Mouse (Mus musculus) limb, embryonic 14.5 days (tissue): ENCODE results near the gene Prm2. TPM values are rescaled to one million over a fixed set of nuclear protein-coding genes. Genes with fewer than 3 reads are reported as not detected.

Experiments
- ATAC-seq: fragments of 200-750 bp; cut with Nextera tagmentation; 2 replicates; pipeline ENCODE4 v1.8.0; 2017; ENCODE audit warnings: low read depth, moderate number of reproducible peaks, moderate TSS enrichment; ENCODE audit not compliant: low FRiP score
- DNase-seq: peaks from one replicate; pipeline ENCODE4 v3.0.0-alpha.2; 2015; ENCODE audit warnings: low spot score
- H3K27ac ChIP-seq: fragments of 300-500 bp; sonication (generic); replicated peaks from 2 replicates; pipeline ENCODE4 v1.5.1; 2014; ENCODE audit warnings: low read depth, mild to moderate bottlenecking, low read length, moderate library complexity, mixed read lengths
- H3K27me3 ChIP-seq: fragments of 300-500 bp; sonication (generic); 2 replicates; pipeline ENCODE4 v1.6.1; 2014; ENCODE audit warnings: low read length, mixed read lengths; ENCODE audit not compliant: control insufficient read depth, insufficient read depth
- H3K36me3 ChIP-seq: fragments of 300-500 bp; sonication (generic); 2 replicates; pipeline ENCODE4 v1.6.1; 2014; ENCODE audit warnings: mild to moderate bottlenecking, low read length, moderate library complexity, mixed read lengths; ENCODE audit not compliant: control insufficient read depth, insufficient read depth
- H3K4me1 ChIP-seq: fragments of 300-500 bp; sonication (generic); 2 replicates; pipeline ENCODE4 v1.6.1; 2014; ENCODE audit warnings: antibody characterized with exemption, low read length, mixed read lengths; ENCODE audit not compliant: control insufficient read depth, insufficient read depth
- H3K4me2 ChIP-seq: fragments of 300-500 bp; sonication (generic); replicated peaks from 2 replicates; pipeline ENCODE4 v1.6.1; 2014; ENCODE audit warnings: low read depth, mild to moderate bottlenecking, low read length, moderate library complexity; ENCODE audit not compliant: severe bottlenecking
- H3K4me3 ChIP-seq: fragments of 300-500 bp; sonication (generic); replicated peaks from 2 replicates; pipeline ENCODE4 v1.5.1; 2014; ENCODE audit warnings: low read length
- H3K9ac ChIP-seq: fragments of 300-500 bp; sonication (generic); 2 replicates; pipeline ENCODE4 v1.6.1; 2014; ENCODE audit warnings: mild to moderate bottlenecking, low read depth, low read length, moderate library complexity; ENCODE audit not compliant: severe bottlenecking
- H3K9me3 ChIP-seq: fragments of 300-500 bp; sonication (generic); 2 replicates; pipeline ENCODE4 v1.6.1; 2016; ENCODE audit warnings: low read length; ENCODE audit not compliant: control insufficient read depth
- POLR2A ChIP-seq: fragments of 200-500 bp; IDR thresholded peaks from 2 replicates; pipeline ENCODE4 v1.8.0; 2012; ENCODE audit warnings: inconsistent platforms, mild to moderate bottlenecking, moderate library complexity, borderline replicate concordance; ENCODE audit not compliant: insufficient read depth, insufficient read length; ENCODE audit errors: extremely low read depth
- WGBS: fragments of 180-500 bp; shearing (Covaris S2); extraction: QIAGEN DNeasy Blood & Tissue Kit; methylation state at CpG from one replicate; pipeline ENCODE4 v1.1.7; 2014; 5-methylcytosine and 5-hydroxymethylcytosine counted together
- polyA plus RNA-seq, 2 experiments: library from polyadenylated mRNA; depleted of rRNA in 1 of 2; stranded (reverse) in 1 of 2; unstranded in 1 of 2; fragments of >200 nt; fragmentation: Nextera tagmentation in 1 of 2; extraction: Ambion mirVana in 1 of 2; gene quantifications; 2 replicates each; pipeline versions ENCODE4 v1.2.1 to v1.2.3; 2012 to 2014

Gene Prm2
- polyA plus RNA-seq, 2 experiments: not detected

DNA sequence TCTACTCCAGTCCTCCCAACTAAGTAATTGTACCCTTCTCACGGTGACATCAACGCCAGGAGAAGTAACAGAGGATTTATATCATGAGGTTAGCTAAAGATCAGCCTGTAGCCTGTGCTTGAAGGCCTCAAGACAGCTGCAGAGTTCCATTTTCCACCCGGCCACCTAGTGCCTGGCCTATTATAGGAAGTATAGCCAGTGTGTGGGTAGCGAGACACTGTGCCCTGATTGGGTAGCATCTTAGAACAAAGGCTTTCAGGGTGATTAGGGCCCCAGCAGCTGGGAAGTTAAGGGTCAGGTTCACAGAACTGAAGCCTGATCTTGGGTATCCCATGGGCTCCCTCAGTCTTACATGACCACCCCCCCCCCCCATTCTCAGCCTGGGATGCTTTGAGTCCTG is 7.1 kb downstream of the Prm2 start:
- Histone ChIP-seq H3K4me3 (no peak overlapping the region), H3K27me3 (no peaks in the 10 kb centered on the region), H3K4me2 (no peak overlapping the region), H3K36me3 (no peaks in the 10 kb centered on the region), H3K4me1 (peaks cover 6% of the 10 kb centered on the region; the same call in 1 of the 2 replicates), H3K9me3 (no peaks in the 10 kb centered on the region), H3K27ac (no peak overlapping the region), H3K9ac (no peak overlapping the region)
- TF ChIP-seq POLR2A: no peak
- ATAC-seq (no peak), DNase-seq (no peak)
- WGBS: 55% methylated on average over 4 of the region's 4 CpGs

DNA sequence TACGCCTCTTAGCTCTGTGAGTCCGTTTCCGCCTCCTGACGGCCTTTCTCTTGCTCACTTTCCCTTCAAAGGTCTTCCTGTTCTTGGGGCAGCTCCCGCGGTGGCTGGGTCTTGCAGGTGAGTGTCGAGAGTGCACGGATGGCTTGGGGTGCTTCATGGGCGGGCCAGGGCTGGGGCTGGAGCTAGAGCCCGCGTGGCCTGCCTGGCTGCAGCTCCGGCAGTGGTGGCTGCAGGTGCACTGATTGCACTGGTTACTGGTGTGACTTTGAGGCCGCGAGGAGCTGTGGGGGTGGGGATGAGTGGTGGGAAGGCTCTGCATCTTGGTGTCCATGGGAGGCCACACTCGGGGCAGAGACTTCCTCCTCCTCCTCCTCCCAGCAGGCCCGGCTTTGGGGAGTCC is 7.7 kb downstream of the Prm2 start, which contains the start of gene Tnp2:
Gene Tnp2 (minus strand): TSS at position 390 of the 400 bp plus-strand sequence.
- H3K36me3 ChIP-seq: peaks cover 1% of the 10 kb centered on the region; the same call in 1 of the 2 replicates
- TF ChIP-seq POLR2A: no peak
- no peaks in the 10 kb centered on the region for H3K9me3 ChIP-seq
- peaks cover 9% of the 10 kb centered on the region for H3K4me1 ChIP-seq
- ATAC-seq: no peak
- H3K4me3 ChIP-seq: no peak within 1 kb of the TSS
- no peaks in the 10 kb centered on the region for H3K27me3 ChIP-seq
- 0 out of 2 replicates have a peak within 1 kb of the TSS, but pooled peaks have one; percentile 19 for H3K27ac ChIP-seq
- DNase-seq: no peak
- H3K4me2 ChIP-seq: no peak within 1 kb of the TSS
- no peak within 1 kb of the TSS for H3K9ac ChIP-seq
- WGBS: 42% methylated on average over 16 of the region's 16 CpGs

- TF ChIP-seq POLR2A: no peak
- H3K27ac ChIP-seq: 0 out of 2 replicates have a peak overlapping the region, but pooled peaks have one; percentile 19
- H3K4me1 ChIP-seq: peaks cover 16% of the 10 kb centered on the region
- WGBS: 75% methylated on average over 7 of the region's 7 CpGs
- no peaks in the 10 kb centered on the region for H3K9me3 ChIP-seq
- H3K27me3 ChIP-seq: no peaks in the 10 kb centered on the region
- no peak overlapping the region for H3K4me3 ChIP-seq
- H3K4me2 ChIP-seq: no peak overlapping the region
- no peak for ATAC-seq
- DNase-seq: no peak
- peaks cover 8% of the 10 kb centered on the region for H3K36me3 ChIP-seq
- no peak overlapping the region for H3K9ac ChIP-seq
These were observed 8.3 kb downstream of the Prm2 start for GRCm38 (mm10) chr16:10787548-10788058.

GRCm38 (mm10) chr16:10786782-10787547 is 9.0 kb downstream of the Prm2 start:
- Histone ChIP-seq H3K4me3 (no peak overlapping the region), H3K27ac (peak overlapping the region; percentile 96), H3K27me3 (no peaks in the 10 kb centered on the region), H3K4me2 (peak overlapping the region; percentile 89), H3K9me3 (no peaks in the 10 kb centered on the region), H3K9ac (no peak overlapping the region), H3K36me3 (peaks cover 12% of the 10 kb centered on the region), H3K4me1 (peaks cover 22% of the 10 kb centered on the region)
- 56% methylated on average over 4 of the region's 4 CpGs for WGBS
- TF ChIP-seq POLR2A: no peak
- ATAC-seq: no peak
- DNase-seq: no peak

DNA sequence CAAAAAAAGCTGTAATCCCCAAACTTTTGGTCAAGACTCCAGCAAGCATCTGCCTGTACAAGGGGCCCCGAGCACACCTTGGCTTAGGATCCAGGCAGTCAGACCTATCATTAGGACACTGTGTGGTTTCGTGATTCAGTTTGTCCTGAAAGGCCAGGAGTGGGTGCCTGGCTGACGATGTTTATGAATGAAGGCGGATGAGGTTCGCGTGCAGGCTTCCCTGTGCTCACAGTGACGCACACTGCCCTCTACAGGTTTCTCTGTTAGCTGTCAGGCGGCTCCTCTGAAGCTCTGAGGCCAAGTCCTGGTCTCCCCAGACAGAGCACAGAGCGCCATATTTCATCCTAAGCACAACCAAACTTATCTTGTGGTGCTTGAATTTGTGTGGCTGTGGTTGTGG is 9.6 kb downstream of the Prm2 start:
- peak overlapping the region; percentile 96 for H3K27ac ChIP-seq
- peaks cover 29% of the 10 kb centered on the region for H3K4me1 ChIP-seq
- peak overlapping the region; percentile 82 for H3K9ac ChIP-seq
- H3K36me3 ChIP-seq: peaks cover 12% of the 10 kb centered on the region
- ATAC-seq (peak; percentile 33), DNase-seq (peak; percentile 95)
- WGBS: under 1% methylated on average over 9 of the region's 9 CpGs
- no peaks in the 10 kb centered on the region for H3K9me3 ChIP-seq
- TF ChIP-seq POLR2A: peak; percentile 25; the same call in 1 of the 2 replicates
- H3K4me3 ChIP-seq: peak overlapping the region; percentile 84
- peak overlapping the region; percentile 89 for H3K4me2 ChIP-seq
- H3K27me3 ChIP-seq: no peaks in the 10 kb centered on the region
